Mouse (Mus musculus) fat pad, adult 2 months (tissue): ENCODE results near the gene Pttg1ip.

ENCODE experiments used
- DNase-seq: peaks from one replicate; pipeline ENCODE4 v3.0.0-alpha.2; 2011; ENCODE audit warnings: low read depth, low spot score; ENCODE audit errors: extremely low read depth

Pttg1ip gene

GRCm38 (mm10) chr10:77605908-77606826, 24.6 kb downstream of the Pttg1ip start, which contains the start of the genes Sumo3 and Gm49325:
TSS of gene Sumo3 (plus strand) at chr10:77606097.
TSS of gene Gm49325 (plus strand) at chr10:77606197.
- DNase-seq, result no peak

DNA sequence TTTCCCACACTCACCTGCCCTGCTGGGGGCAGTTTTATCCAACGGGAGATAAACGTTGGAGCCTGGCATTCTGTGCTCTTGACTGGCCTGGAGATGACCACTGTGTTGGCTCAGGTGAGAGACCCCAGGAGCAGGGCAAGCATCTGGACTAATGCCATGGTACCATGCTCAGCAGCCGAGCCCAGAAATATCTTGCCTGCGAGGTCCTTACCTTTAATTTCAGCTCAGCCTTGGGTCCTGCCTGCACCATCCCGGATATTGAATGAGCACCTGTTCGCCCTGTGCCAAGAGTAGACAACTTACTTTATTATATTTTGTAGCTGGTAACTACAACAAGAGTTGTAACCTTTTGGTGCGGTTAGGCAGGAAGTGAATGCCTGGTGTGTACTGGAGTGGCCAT, 25.3 kb downstream of the Pttg1ip start:
- no peak for DNase-seq

DNA sequence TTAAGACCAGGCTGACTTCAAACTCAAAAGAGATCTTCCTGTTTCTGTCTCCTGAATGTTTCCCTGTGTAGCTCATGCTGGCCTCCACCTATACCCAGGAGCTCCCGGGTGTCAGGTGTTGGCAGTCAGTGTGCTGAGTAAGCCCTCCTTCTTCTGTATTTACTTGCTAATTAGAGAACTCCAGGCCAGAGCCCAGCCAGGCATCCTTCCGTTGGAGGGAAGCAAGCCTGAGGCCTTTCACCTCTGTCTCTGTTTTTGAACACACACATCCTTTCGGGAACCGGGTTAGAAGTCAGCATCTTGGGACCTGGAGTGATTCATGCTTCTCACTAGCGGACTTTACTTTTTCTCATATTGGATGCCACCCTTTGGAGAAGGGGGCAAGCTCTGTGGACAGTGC, 25.9 kb downstream of the Pttg1ip start:
- DNase-seq, result no peak

DNA sequence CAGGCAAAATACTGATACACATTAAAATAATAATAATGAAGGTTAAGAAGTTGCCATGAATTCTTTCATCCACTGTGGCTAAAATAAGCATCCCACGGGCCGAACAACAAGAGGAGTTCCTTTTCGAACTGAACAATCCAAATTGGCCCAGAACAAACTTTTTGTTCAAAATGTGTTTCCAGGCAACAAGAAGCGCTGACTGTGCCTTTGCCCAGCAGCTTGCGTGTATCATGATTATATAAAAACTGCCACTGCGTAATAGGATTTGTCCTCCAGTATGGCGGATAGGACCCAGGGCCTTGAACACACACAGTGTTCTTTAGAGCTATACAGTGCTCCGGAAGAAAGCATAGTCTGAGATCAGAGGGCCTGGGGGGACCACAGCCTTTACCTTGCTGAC, 27.1 kb downstream of the Pttg1ip start:
- no peak for DNase-seq

DNA sequence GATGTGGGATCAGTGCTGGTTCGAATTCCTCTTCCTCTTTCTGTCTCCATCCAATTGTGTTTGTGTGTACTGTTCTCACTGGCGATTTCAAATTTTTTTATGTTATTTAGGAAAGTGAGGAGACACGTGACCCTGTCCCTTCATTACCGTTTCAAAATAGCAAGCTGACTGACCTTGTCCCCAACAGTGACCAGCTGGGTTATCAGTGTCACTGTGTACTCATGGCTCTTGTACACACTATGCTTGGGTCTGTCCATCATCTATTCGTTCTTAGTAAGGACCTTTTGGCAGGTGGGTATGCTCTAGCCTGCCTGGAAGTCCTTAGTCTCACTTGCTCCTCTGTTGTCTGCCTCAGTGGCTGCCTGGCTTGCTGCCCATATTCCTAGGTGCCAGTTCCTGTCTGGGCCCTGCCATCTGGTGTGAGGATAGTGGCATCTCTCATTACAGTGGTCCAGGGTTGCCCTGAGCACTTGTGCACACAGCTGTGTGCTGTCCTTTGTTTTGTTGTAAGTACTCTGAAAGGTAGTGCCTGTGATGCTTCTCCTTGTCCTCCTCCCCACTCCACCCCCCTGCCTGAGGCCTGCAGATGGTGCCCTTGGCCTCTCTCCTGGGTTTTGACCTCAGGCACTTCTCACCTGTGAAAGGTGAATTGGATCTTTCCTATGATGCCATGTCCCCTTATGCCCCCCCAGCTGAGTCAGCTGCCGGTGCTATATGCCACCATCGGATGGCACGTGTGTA, 28.9 kb downstream of the Pttg1ip start:
- DNase-seq, result no peak

DNA sequence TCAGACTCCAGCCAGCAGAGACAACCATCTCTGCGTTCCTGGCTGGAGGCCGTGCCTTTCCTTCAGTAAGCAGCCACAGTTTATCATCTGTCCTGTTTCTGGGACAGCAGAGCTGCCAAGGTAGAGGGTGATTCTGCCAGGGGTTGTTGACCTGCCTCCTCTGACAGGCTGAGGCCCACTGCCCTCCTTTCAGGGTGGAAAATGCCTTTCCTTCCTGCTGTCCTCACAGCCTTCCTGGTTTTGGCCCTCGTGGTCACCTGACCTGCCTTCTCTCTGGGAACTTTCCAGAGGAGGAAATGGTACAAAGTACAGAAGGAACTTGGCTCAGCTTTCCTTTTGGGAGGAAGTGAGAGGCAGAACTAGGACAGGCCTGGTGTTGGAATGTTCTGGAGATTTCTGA, 31.9 kb downstream of the Pttg1ip start:
- DNase-seq, result no peak

- DNase-seq, result no peak
Observed at GRCm38 (mm10) chr10:77615647-77616046, 34.1 kb downstream of the Pttg1ip start.

DNA sequence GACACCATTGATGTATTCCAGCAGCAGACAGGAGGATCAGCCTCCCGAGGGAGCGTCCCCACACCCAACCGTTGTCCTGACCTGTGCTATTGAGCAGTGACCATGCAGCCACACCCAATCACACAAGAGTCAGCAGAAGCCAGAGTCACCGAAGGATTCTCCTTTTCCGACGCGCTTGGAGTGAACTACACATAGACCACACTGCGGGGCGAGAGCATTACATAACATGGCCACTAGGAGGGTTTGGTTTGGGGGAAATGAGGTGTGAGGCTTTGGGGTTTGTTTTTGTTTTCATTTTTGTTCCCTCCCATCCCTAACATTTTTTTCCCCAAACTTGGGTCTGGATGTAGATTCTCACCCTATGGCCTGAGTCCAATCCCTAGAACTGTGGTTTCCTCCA, 34.6 kb downstream of the Pttg1ip start:
- DNase-seq, result no peak

DNA sequence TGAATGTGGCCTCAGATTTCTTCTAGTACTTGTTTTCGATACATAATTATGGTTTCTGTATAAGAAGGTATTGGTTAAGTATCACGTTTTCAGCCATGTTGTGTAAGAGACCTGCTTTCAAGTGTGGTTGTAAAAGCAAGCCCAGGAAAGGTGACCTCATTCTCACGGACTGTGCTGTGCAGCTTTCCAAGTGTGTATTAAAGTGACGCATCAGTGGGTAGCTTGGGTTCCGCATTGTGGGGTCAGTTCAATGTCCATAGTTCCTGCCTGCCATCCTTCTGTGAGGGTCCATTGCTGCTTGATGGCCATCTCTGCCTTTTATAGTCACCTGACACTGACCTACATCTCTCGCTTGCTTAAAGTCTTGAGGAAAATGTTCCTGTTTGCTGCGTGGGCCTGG, 35.4 kb downstream of the Pttg1ip start:
- DNase-seq, result no peak

DNA sequence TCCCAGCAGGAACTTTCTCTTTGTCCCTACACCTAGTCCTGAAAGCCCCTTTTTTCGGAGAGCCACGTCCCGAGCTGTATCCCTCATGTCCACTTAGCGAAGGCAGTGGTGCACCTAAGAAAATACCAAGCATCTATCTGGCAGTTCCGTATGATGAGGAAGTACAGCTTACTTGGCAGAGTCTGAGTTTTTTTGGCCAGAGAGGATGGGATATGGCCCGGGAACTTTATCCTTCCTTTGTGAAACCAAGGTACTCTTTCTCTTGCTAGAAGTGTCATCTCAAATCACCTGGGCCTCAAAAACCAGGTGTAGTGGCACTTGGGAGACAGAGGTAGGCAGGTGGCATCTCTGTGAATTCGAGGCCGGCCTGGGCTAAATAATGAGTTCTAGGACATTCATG, 40.0 kb downstream of the Pttg1ip start:
- no peak for DNase-seq

GRCm38 (mm10) chr10:77622055-77622988, 40.8 kb downstream of the Pttg1ip start, which contains the start of gene Ube2g2:
TSS of gene Ube2g2 (plus strand) at chr10:77622275.
- DNase-seq, result no peak

DNA sequence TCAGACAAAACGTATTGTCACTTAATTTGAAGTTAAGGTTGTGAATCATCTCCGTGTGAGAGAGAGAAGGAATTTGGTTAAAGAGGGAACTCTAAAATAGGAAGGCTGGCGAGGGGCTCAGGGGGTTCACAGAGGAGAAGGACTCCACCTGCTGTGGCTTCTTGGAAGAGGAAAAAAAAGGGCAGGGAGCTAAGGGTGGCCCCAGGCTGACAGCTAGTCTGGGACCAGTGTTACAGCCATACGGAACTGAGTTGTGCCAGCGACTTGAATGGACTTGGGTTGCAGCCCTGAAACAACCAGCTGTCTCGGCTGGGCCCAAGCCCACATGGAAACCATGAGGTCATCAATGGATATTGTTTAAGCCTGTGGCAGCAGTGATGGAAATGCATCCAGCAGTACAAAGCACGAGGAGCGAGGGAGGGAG, 41.6 kb downstream of the Pttg1ip start:
- DNase-seq, result no peak

DNA sequence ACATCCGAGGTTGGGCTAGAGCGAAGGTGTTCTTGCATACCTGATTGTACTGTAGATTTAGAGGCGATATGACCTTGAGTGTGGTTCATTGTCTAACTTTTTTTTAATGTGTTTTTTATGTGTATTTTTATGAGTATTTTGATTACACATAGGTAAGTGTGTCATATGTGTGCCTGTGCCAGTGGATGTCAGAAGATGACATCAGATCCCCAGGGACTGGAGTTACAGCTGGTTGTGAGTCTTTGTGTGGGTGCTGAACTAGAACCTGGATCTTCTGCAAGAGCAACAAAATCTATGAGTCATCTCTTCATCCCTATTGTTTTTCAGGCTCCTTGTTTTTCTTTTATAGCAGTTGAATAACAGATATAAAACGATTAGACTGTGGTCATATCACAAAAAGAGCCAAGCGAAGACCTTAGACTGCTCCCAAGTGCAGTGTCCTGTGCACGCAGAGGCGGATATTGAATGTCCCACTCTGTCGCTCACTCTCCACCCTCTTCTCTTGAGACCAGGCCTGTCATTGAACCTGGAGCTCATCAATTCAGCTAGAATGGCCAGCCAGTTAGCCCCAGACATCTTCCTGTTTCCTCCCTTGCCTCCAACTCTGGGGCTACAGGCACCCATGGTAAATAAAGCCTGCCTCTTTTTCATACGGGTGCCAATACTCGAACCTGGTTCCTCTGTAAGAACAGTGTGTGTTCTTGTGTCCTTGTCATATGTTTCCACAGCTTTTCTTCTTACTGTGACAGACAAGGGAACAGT, 42.3 kb downstream of the Pttg1ip start:
- peak; percentile 68 for DNase-seq

DNA sequence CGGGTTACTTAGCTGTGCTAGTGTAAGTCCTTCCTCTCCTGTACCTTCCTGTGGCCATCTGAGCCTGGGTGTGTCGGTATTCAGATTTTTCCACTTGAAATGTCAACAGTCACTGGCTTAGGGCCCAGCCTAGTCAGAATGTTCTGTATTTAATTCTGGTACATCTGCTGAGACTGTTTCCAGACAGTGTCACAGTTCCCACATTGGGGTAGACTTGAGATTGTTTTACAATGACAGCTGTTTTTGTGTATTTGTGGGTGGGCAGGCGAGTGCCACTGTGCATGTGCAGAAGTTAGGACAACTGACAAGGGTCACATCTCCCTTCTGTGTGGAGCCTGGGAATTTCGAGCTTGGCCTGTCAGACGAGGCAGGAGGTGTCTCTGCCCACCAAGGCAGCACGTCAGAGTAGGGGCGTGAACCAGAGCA, 43.1 kb downstream of the Pttg1ip start:
- no peak for DNase-seq

- no peak for DNase-seq
Observed at GRCm38 (mm10) chr10:77626036-77626435, 44.5 kb downstream of the Pttg1ip start.

GRCm38 (mm10) chr10:77626591-77626990, 45.1 kb downstream of the Pttg1ip start:
- no peak for DNase-seq

DNA sequence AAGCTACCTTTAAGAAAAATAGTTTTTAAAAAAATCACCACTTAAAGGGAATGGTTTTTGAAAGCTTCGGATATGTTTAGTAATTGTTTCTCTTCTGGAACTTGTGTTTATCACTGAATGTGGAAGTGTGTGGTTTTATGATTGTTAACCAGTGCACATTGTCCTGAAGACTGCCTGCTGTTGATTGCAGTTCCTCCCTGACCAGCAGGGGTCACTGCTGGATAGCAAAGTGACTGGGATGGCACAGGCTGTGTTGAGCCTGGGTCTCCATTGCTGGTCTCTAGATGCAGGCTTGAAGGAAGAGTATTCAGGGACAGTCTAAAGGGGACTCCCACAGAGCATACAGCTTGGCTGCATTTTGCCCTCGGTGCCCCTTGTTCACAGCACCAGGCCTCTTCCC, 46.0 kb downstream of the Pttg1ip start:
- no peak for DNase-seq

- no peak for DNase-seq
Observed at GRCm38 (mm10) chr10:77629163-77629562, 47.6 kb downstream of the Pttg1ip start.

DNA sequence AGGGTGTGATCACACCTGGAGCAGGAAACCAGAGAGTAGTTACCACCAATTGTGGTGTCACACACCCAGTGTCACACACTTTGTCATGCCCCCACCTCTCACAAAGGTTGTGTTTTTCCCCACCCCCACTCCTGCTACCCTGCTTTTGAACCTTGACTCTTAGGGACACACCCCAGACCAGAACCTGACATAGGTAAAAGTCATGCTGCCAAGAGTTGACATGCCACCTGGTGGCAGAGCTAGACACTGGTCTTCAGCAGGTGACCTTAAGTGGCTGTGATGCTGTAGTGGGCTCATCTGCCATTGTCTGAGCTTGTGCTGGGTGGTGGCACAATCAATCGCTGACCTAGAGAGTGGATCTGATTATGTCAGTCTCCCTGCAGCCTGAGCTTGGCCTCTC, 48.5 kb downstream of the Pttg1ip start:
- no peak for DNase-seq

- DNase-seq, result no peak
Observed at GRCm38 (mm10) chr10:77634016-77634415, 52.5 kb downstream of the Pttg1ip start.
